Mouse (Mus musculus) small intestine, adult 2 months (tissue): Measurements from ENCODE around the gene Slc4a1. TPM values are rescaled to one million over a fixed set of nuclear protein-coding genes. Genes with fewer than 3 reads are reported as not detected.

Source experiments
- H3K27ac ChIP-seq: fragments of 200-500 bp; 2 replicates; pipeline ENCODE4 v1.5.1; 2012; ENCODE audit warnings: low read depth, low read length, control low read depth, inconsistent platforms; ENCODE audit not compliant: insufficient read depth
- H3K27me3 ChIP-seq: fragments of 200-500 bp; 2 replicates; pipeline ENCODE4 v1.6.1; 2012; ENCODE audit warnings: mild to moderate bottlenecking, moderate library complexity, low read length, inconsistent platforms; ENCODE audit not compliant: control insufficient read depth, insufficient read depth
- H3K36me3 ChIP-seq: fragments of 200-500 bp; 2 replicates; pipeline ENCODE4 v1.6.1; 2012; ENCODE audit warnings: mild to moderate bottlenecking, low read length, control low read depth, inconsistent platforms; ENCODE audit not compliant: control insufficient read depth, insufficient read depth
- H3K4me1 ChIP-seq: fragments of 200-500 bp; 2 replicates; pipeline ENCODE4 v1.6.1; 2012; ENCODE audit warnings: low read length, inconsistent platforms, mixed read lengths; ENCODE audit not compliant: control insufficient read depth, insufficient read depth, insufficient read length
- H3K4me3 ChIP-seq: fragments of 200-500 bp; 2 replicates; pipeline ENCODE4 v1.5.1; 2012; ENCODE audit warnings: low read depth, mild to moderate bottlenecking, control low read depth, inconsistent platforms, low read length, moderate library complexity
- CTCF ChIP-seq: fragments of 200-500 bp; IDR thresholded peaks from 2 replicates; pipeline ENCODE4 v1.5.1; 2012; ENCODE audit warnings: low read depth, mild to moderate bottlenecking, control low read depth, inconsistent platforms, low read length, moderate library complexity, mixed read lengths; ENCODE audit not compliant: insufficient replicate concordance, insufficient read length; ENCODE audit errors: extremely low read depth
- POLR2A ChIP-seq: fragments of 200-500 bp; IDR thresholded peaks from 2 replicates; pipeline ENCODE4 v1.6.1; 2012; ENCODE audit warnings: low read depth, mild to moderate bottlenecking, control low read depth, inconsistent platforms, low read length, moderate library complexity
- WGBS: fragments of 180-500 bp; shearing (Covaris S2); methylation state at CpG from one replicate; pipeline ENCODE4 v1.1.7; 2018; 5-methylcytosine and 5-hydroxymethylcytosine counted together
- polyA plus RNA-seq: library from polyadenylated mRNA; depleted of rRNA; stranded (reverse); fragments of >200 nt; gene quantifications from 2 replicates; pipeline ENCODE4 v1.2.3, GENCODE M21; 2012

Gene Slc4a1
- polyA plus RNA-seq, 1 experiment = not detected

DNA sequence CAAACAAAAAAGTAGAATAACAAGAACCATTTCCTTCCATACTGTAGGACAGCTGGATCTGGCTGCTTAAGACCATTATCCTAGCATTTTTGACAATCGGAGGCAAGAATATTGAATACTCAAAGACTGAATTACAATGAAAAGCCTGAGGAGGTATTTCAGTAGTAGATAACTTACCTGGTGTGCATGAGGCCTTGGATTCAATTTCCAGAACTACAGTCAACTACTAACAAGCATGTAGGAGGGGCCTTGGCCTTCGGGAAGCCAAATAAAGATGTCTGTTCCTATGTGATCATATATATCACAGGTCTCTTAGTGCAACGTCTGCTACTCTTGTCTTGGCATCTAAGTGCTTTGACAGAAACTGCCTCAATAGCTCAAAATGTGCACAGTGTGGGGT is 36.0 kb downstream of the Slc4a1 start:
- H3K27ac ChIP-seq = no peak overlapping the region
- no peak for TF ChIP-seq POLR2A
- TF ChIP-seq CTCF = no peak
- WGBS = 74% methylated on average over 3 of the region's 3 CpGs
- H3K27me3 ChIP-seq = no peaks in the 10 kb centered on the region
- H3K4me1 ChIP-seq = no peaks in the 10 kb centered on the region
- H3K36me3 ChIP-seq = no peaks in the 10 kb centered on the region
- no peak overlapping the region for H3K4me3 ChIP-seq

DNA sequence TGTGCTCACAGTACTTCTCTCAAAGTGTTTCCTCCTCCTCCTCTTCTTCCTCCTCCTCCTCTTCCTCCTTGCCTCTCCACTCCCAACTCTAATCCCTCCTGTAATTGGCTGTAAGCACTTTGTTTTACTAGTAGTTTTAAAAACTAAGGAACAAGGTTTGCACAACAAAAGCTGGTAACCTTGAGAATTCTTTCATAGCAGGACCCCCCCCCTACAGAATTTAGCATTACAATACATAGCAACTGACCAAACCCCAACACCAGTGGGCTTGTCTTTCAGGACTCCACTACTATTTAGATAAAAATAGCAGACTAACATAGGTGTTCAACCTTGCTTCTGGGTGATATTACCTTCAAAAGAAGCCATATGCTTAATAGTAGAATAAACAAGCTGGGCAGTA is 36.5 kb downstream of the Slc4a1 start:
- no peaks in the 10 kb centered on the region for H3K36me3 ChIP-seq
- no peak overlapping the region for H3K27ac ChIP-seq
- H3K27me3 ChIP-seq = no peaks in the 10 kb centered on the region
- H3K4me1 ChIP-seq = no peaks in the 10 kb centered on the region
- no peak overlapping the region for H3K4me3 ChIP-seq
- TF ChIP-seq POLR2A (no peak), CTCF (no peak)

DNA sequence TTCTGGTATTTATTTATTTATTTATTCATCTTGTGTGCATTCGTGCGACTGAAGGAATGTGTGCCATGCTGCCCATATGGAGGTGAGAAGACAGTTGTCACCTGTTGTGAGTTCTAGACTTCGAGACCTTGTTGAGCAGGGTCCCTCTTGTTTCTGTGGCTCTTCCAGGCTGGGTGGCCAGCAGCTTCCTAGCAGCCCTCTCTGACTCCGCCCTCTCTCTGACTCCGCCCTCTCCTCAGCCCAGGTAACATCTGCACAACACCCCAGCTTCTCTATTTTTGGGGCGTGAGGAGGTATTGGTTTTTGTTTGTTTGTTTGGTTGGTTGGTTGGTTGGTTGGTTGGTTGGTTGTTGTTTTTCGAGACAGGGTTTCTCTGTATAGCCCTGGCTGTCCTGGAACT is 38.2 kb downstream of the Slc4a1 start:
- WGBS = 77% methylated on average over 7 of the region's 7 CpGs
- Histone ChIP-seq H3K27me3 (no peaks in the 10 kb centered on the region), H3K4me3 (no peak overlapping the region), H3K4me1 (no peaks in the 10 kb centered on the region), H3K27ac (no peak overlapping the region), H3K36me3 (no peaks in the 10 kb centered on the region)
- TF ChIP-seq POLR2A = no peak
- TF ChIP-seq CTCF = no peak

DNA sequence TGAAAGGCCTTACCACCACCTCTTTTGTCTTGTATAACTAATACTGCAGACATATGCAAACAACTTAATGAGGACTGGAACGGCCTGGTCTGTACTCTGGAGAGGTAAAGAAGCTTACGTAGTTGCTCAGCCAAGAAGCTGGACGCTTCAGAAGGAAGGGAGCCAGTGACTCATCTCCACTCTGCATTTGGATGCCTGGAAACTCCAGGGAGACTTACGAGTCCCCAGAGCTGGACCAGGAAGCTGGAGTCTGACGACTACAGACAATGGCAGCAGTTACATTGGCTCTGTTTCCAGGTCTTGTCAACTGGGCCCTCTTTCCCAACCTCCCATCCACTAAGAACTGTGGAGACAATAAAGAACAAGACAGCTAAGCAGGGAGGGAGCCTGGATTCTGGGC is 38.8 kb downstream of the Slc4a1 start:
- Histone ChIP-seq H3K36me3 (no peaks in the 10 kb centered on the region), H3K27ac (no peak overlapping the region), H3K27me3 (no peaks in the 10 kb centered on the region), H3K4me3 (no peak overlapping the region), H3K4me1 (no peaks in the 10 kb centered on the region)
- 58% methylated on average over 5 of the region's 5 CpGs for WGBS
- TF ChIP-seq POLR2A (no peak), CTCF (no peak)

DNA sequence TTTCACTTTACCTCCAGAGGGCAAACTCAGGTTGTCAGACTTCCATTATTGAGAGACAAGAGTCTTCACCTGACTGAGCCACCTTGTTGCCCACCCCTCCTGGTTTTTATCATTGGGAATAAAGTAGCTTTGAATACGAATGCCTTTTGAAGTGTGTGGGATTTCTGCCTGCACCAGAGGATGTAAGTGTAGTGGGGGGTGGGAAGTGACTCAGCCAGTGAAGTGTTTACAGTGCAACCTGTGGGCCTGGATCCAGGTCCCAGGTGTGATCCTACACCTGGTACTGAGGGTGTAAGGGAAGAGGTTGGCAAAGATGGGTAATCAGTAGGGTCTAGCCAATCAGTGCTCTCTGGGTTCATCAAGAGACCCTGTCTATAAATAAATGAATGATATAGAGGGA is 42.5 kb downstream of the Slc4a1 start:
- Histone ChIP-seq H3K4me1 (peaks cover 5% of the 10 kb centered on the region), H3K36me3 (no peaks in the 10 kb centered on the region), H3K27me3 (no peaks in the 10 kb centered on the region), H3K4me3 (no peak overlapping the region), H3K27ac (no peak overlapping the region)
- 50% methylated on average over 1 of the region's 1 CpGs for WGBS
- TF ChIP-seq POLR2A (no peak), CTCF (no peak)

DNA sequence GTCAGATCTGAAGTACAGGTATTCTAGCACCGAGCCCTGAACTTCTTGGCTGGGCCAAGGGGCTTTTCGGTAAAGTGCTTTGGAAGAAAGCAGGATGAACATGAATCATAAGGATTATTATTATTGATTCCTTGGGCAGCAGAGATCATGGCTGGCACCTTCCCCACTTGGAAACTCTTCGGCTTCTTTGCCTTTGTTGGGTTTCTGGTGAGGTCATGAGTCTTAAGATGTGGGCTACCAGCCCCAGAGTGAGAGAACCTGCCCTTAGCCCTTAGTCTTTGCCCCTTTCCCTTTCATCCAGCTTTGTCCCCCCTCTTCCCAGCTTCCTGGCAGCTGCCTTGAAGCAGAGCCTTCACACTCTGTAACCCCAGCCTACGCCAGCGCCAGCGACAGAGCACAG is 44.1 kb downstream of the Slc4a1 start:
- no peak for TF ChIP-seq CTCF
- no peak for TF ChIP-seq POLR2A
- no peak overlapping the region for H3K27ac ChIP-seq
- 90% methylated on average over 6 of the region's 6 CpGs for WGBS
- peaks cover 5% of the 10 kb centered on the region for H3K4me1 ChIP-seq
- no peak overlapping the region for H3K4me3 ChIP-seq
- H3K27me3 ChIP-seq = no peaks in the 10 kb centered on the region
- no peaks in the 10 kb centered on the region for H3K36me3 ChIP-seq

DNA sequence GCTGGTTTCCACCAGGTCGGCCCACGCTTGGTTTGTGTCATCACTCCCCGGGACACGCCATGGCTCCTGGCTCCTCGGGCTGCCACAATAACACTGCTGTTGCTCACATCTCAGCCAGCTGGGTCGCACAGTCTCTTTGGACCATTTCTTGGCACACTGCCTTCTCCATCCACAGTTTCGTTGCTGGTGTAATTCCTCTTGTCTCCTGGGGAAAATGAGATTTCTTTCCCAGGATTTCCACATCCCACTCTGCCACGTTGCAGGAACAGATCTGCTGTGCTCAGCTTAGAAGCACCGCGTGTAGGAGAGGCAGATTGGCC is 45.4 kb downstream of the Slc4a1 start:
- 16% methylated on average over 10 of the region's 10 CpGs for WGBS
- Histone ChIP-seq H3K27ac (peak overlapping the region; percentile 77), H3K36me3 (peaks cover 1% of the 10 kb centered on the region; the same call in 1 of the 2 replicates), H3K4me3 (peak overlapping the region; percentile 100), H3K27me3 (no peaks in the 10 kb centered on the region), H3K4me1 (peaks cover 11% of the 10 kb centered on the region)
- TF ChIP-seq CTCF (no peak), POLR2A (no peak)
